Mouse (Mus musculus): ENCODE results near the gene Bicra. TPM values are rescaled to one million over a fixed set of nuclear protein-coding genes. Genes with fewer than 3 reads are reported as not detected.
A peak's percentile ranks its signal among the peaks of the same experiment; 100 is the strongest.

The Bicra gene
- polyA plus RNA-seq, 1 experiment, result 6.6 TPM

GRCm38 (mm10) chr7:16014521-16015175 lies 33.1 kb downstream of the Bicra start:
- Histone ChIP-seq H3K79me2 (ENCODE audit: control insufficient read depth, insufficient read depth) (peaks cover 76% of the 10 kb centered on the region), H3K36me3 (ENCODE audit: control insufficient read depth, insufficient read depth) (no peaks in the 10 kb centered on the region), H3K4me3 (no peak overlapping the region), H3K27me3 (ENCODE audit: control insufficient read depth, insufficient read depth, insufficient read length) (no peaks in the 10 kb centered on the region), H3ac (ENCODE audit: control insufficient read depth, insufficient read length) (no peak overlapping the region), H3K4me2 (ENCODE audit: low read depth) (no peak overlapping the region)
- TF ChIP-seq TCF12 (IDR thresholded peaks at IDR 0.05; ENCODE audit: insufficient read depth, poor library complexity, severe bottlenecking) (no peak), MAX (IDR thresholded peaks at IDR 0.05; ENCODE audit: low read depth) (no peak), USF1 (IDR thresholded peaks at IDR 0.05; ENCODE audit: low read depth) (no peak), POLR2AphosphoS2 (IDR thresholded peaks at IDR 0.05; ENCODE audit: insufficient read length, low read depth) (no peak), SRF (IDR thresholded peaks at IDR 0.05; ENCODE audit: control insufficient read depth, insufficient read length, low read depth) (no peak), MYOG (IDR thresholded peaks at IDR 0.05; ENCODE audit: control insufficient read depth in 1 of 3, insufficient read depth in 1 of 3, insufficient read length in 2 of 3, low read depth in 2 of 3) (no peak)

GRCm38 (mm10) chr7:16013722-16014275 lies 33.9 kb downstream of the Bicra start:
- no peaks in the 10 kb centered on the region for H3K27me3 ChIP-seq (ENCODE audit: control insufficient read depth, insufficient read depth, insufficient read length)
- H3ac ChIP-seq (ENCODE audit: control insufficient read depth, insufficient read length), result no peak overlapping the region
- peaks cover 74% of the 10 kb centered on the region for H3K79me2 ChIP-seq (ENCODE audit: control insufficient read depth, insufficient read depth)
- H3K4me2 ChIP-seq (ENCODE audit: low read depth), result no peak overlapping the region
- H3K4me3 ChIP-seq, result no peak overlapping the region
- TF ChIP-seq MYOD1 (IDR thresholded peaks at IDR 0.05; ENCODE audit: control insufficient read depth in 1 of 3, insufficient read length in 2 of 3, low read depth in 2 of 3) (no peak), TCF3 (IDR thresholded peaks at IDR 0.05; ENCODE audit: insufficient read length, low read depth) (no peak), MAX (IDR thresholded peaks at IDR 0.05; ENCODE audit: low read depth) (no peak), USF1 (IDR thresholded peaks at IDR 0.05; ENCODE audit: low read depth) (no peak), E2F4 (IDR thresholded peaks at IDR 0.05; ENCODE audit: insufficient read depth) (no peak), TCF12 (IDR thresholded peaks at IDR 0.05; ENCODE audit: insufficient read depth, poor library complexity, severe bottlenecking) (no peak)
- H3K36me3 ChIP-seq (ENCODE audit: control insufficient read depth, insufficient read depth), result no peaks in the 10 kb centered on the region

- peaks cover 77% of the 10 kb centered on the region for H3K79me2 ChIP-seq (ENCODE audit: control insufficient read depth, insufficient read depth)
- no peak for TF ChIP-seq MYOD1 (IDR thresholded peaks at IDR 0.05; ENCODE audit: control insufficient read depth in 1 of 3, insufficient read length in 2 of 3, low read depth in 2 of 3)
- TF ChIP-seq CEBPB (IDR thresholded peaks at IDR 0.05; ENCODE audit: insufficient read depth, poor library complexity, severe bottlenecking), result no peak
- TF ChIP-seq POLR2AphosphoS2 (IDR thresholded peaks at IDR 0.05; ENCODE audit: insufficient read length, low read depth), result no peak
- no peak for TF ChIP-seq MAX (IDR thresholded peaks at IDR 0.05; ENCODE audit: low read depth)
- TF ChIP-seq USF1 (IDR thresholded peaks at IDR 0.05; ENCODE audit: low read depth), result no peak
- no peak for TF ChIP-seq TCF3 (IDR thresholded peaks at IDR 0.05; ENCODE audit: insufficient read length, low read depth)
Measured at GRCm38 (mm10) chr7:16012576-16013263, 35.0 kb downstream of the Bicra start.

GRCm38 (mm10) chr7:16011418-16012085 lies 36.2 kb downstream of the Bicra start:
- H3ac ChIP-seq (ENCODE audit: control insufficient read depth, insufficient read length), result no peak overlapping the region
- peaks cover 76% of the 10 kb centered on the region for H3K79me2 ChIP-seq (ENCODE audit: control insufficient read depth, insufficient read depth)
- no peak overlapping the region for H3K4me3 ChIP-seq
- H3K4me2 ChIP-seq (ENCODE audit: low read depth), result no peak overlapping the region
- H3K27me3 ChIP-seq (ENCODE audit: control insufficient read depth, insufficient read depth, insufficient read length), result no peaks in the 10 kb centered on the region
- TF ChIP-seq SRF (IDR thresholded peaks at IDR 0.05; ENCODE audit: control insufficient read depth, insufficient read length, low read depth) (no peak), TCF12 (IDR thresholded peaks at IDR 0.05; ENCODE audit: insufficient read depth, poor library complexity, severe bottlenecking) (no peak), MYOG (IDR thresholded peaks at IDR 0.05; ENCODE audit: control insufficient read depth in 1 of 3, insufficient read depth in 1 of 3, insufficient read length in 2 of 3, low read depth in 2 of 3) (peak in 1 of 3 experiments; percentile 8), MYOD1 (IDR thresholded peaks at IDR 0.05; ENCODE audit: control insufficient read depth in 1 of 3, insufficient read length in 2 of 3, low read depth in 2 of 3) (peak in 2 of 3 experiments; percentile 8 to 16), TCF3 (IDR thresholded peaks at IDR 0.05; ENCODE audit: insufficient read length, low read depth) (no peak)
- H3K36me3 ChIP-seq (ENCODE audit: control insufficient read depth, insufficient read depth), result no peaks in the 10 kb centered on the region

More at GRCm38 (mm10) chr7:16012576-16013263, 35.0 kb downstream of the Bicra start:
- no peaks in the 10 kb centered on the region for H3K36me3 ChIP-seq (ENCODE audit: control insufficient read depth, insufficient read depth)
- no peak overlapping the region for H3ac ChIP-seq (ENCODE audit: control insufficient read depth, insufficient read length)
- no peaks in the 10 kb centered on the region for H3K27me3 ChIP-seq (ENCODE audit: control insufficient read depth, insufficient read depth, insufficient read length)
- no peak overlapping the region for H3K4me2 ChIP-seq (ENCODE audit: low read depth)
- no peak overlapping the region for H3K4me3 ChIP-seq

GRCm38 (mm10) chr7:16010649-16011048 lies 37.1 kb downstream of the Bicra start:
- H3K4me2 ChIP-seq (ENCODE audit: low read depth), result no peak overlapping the region
- TF ChIP-seq TCF12 (IDR thresholded peaks at IDR 0.05; ENCODE audit: insufficient read depth, poor library complexity, severe bottlenecking) (no peak), CEBPB (IDR thresholded peaks at IDR 0.05; ENCODE audit: insufficient read depth, poor library complexity, severe bottlenecking) (no peak), POLR2AphosphoS2 (IDR thresholded peaks at IDR 0.05; ENCODE audit: insufficient read length, low read depth) (no peak), SRF (IDR thresholded peaks at IDR 0.05; ENCODE audit: control insufficient read depth, insufficient read length, low read depth) (no peak), REST (IDR thresholded peaks at IDR 0.05; ENCODE audit: insufficient read depth, insufficient read length) (no peak), TCF3 (IDR thresholded peaks at IDR 0.05; ENCODE audit: insufficient read length, low read depth) (no peak), MYOG (IDR thresholded peaks at IDR 0.05; ENCODE audit: control insufficient read depth in 1 of 3, insufficient read depth in 1 of 3, insufficient read length in 2 of 3, low read depth in 2 of 3) (no peak)
- no peak overlapping the region for H3K4me3 ChIP-seq
- no peak overlapping the region for H3ac ChIP-seq (ENCODE audit: control insufficient read depth, insufficient read length)
- no peaks in the 10 kb centered on the region for H3K27me3 ChIP-seq (ENCODE audit: control insufficient read depth, insufficient read depth, insufficient read length)
- H3K36me3 ChIP-seq (ENCODE audit: control insufficient read depth, insufficient read depth), result no peaks in the 10 kb centered on the region
- peaks cover 75% of the 10 kb centered on the region for H3K79me2 ChIP-seq (ENCODE audit: control insufficient read depth, insufficient read depth)

Measured in myocyte (in vitro differentiated cells).